Mouse (Mus musculus): Measurements from ENCODE around the gene Phf2.

DNA sequence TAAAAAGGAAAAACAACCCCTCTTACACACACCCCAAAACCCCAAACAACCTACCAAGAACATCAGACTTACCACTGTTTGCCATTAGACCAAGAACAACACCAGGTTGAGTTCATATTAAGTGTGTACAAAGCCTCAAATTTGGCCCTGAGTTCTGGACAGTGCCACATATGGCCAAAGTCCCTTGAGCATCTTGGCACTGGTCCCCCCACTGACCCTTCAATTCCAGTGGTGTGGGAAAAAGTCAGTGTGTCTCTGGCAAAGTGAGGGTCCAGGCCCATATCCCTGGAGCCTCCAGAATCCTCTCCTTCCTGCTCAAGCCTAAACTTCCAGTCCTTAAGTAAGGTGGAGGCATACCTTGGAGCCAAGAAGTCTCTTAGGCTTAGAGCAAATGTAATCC, 6.9 kb upstream of the Phf2 start:
- TF ChIP-seq CTCF (IDR thresholded peaks at IDR 0.05) (no peak), POLR2A (IDR thresholded peaks at IDR 0.05; ENCODE audit: insufficient read depth, low read depth, low read length) (no peak), EP300 (IDR thresholded peaks at IDR 0.05; ENCODE audit: insufficient read depth, low read depth, low read length) (no peak)
